Mouse (Mus musculus): ENCODE measurements around the gene Arl16. TPM values are rescaled to one million over a fixed set of nuclear protein-coding genes. Genes with fewer than 3 reads are reported as not detected.

Arl16 gene
- total RNA-seq, 1 experiment from 2014 or later, result 9.4 TPM

DNA sequence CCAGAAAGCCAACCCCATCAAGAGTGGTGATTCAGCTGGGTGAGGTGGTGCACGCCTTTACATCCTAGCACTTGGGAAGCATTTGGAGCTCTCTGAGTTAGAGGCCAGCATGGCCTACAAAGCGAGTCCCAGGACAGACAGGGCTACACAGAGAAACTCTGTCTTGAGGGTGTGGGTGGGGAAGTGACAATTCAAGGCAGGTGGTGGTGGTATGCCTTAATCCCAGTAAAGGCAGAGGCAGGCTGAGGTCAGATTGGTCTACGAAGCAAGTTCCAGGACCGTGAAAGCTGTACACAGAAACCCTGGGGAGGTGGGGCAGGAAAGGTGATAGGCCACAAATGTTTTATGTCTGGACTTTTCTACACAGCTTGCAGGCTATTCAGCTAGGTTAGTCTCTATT is 12.4 kb downstream of the Arl16 start:
- ATAC-seq (replicated peaks; ENCODE audit: low read depth, poor library complexity, severe bottlenecking), result no peak

GRCm38 (mm10) chr11:120453306-120453705 is 14.1 kb downstream of the Arl16 start, which contains the start of gene Pde6g:
Gene Pde6g (minus strand): TSS chr11:120453500.
- no peak for ATAC-seq (replicated peaks; ENCODE audit: low read depth, poor library complexity, severe bottlenecking)

DNA sequence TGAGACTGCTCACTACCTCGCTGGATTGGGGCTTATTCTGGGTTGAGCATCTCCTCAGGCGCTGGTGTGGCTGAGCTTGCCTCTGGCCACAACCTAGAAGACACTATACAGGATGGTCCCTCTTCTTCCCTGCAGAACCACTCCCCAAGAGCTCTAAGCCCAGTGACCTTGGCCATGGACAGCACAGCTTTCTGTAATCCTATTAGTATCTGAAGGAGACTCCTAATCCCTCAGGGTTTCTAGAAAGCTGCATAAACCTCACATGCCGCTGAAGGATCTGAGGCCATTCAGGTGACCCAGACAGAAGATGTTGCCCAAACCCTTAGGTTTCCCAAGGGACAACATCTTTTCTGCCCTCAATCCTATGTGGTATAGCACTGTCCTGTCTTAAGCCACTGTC is 15.2 kb downstream of the Arl16 start:
- ATAC-seq (replicated peaks; ENCODE audit: low read depth, poor library complexity, severe bottlenecking), result no peak

DNA sequence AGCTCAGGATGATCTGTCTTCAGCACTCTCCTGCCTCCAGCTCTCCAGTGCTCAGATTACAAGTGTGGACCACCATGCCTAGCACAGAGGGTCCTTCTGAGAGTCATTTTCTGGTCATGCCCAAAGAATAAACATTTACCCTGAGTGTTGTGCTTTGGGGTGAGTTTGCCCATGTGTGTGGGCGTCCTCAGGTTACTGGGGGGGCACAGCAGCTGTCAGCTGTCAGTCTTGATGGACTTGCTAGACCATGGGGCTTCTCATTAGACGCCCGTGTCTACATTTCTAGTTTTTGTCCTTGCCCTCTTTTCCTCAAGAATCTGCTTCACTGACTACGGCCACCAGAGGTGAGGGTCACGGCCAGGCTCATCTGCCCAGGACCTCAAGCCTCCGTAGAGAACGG is 20.2 kb downstream of the Arl16 start:
- no peak for ATAC-seq (replicated peaks; ENCODE audit: low read depth, poor library complexity, severe bottlenecking)

GRCm38 (mm10) chr11:120445475-120445874 is 21.9 kb downstream of the Arl16 start:
- ATAC-seq (replicated peaks; ENCODE audit: low read depth, poor library complexity, severe bottlenecking), result no peak

- no peak for ATAC-seq (replicated peaks; ENCODE audit: low read depth, poor library complexity, severe bottlenecking)
These were observed 23.3 kb downstream of the Arl16 start for GRCm38 (mm10) chr11:120444106-120444505.

- no peak for ATAC-seq (replicated peaks; ENCODE audit: low read depth, poor library complexity, severe bottlenecking)
These were observed 24.6 kb downstream of the Arl16 start for GRCm38 (mm10) chr11:120442765-120443280.

DNA sequence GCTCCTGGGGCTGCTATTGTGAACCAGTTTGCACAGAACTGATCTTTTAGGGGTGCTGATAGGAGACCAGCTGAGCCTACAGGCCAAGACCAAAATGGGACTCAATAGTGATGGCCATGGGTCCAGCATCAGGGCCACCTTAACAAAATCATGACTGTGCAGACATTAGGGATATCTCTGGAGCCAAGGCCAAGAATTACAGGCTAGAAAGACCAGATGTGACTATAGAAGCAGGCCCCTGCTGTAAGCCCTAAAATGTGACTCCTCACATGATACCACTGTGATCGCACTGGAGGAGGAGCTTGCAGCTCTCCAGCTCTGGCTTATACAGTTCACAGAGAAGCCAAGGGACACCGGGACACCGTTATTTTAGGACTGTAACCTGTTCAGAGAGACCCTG is 25.1 kb downstream of the Arl16 start, which contains the start of gene Tspan10:
Gene Tspan10 (plus strand): TSS at position 301 of the 400 bp plus-strand sequence.
- ATAC-seq (replicated peaks; ENCODE audit: low read depth, poor library complexity, severe bottlenecking), result no peak

GRCm38 (mm10) chr11:120437857-120438385 is 29.5 kb downstream of the Arl16 start:
- no peak for ATAC-seq (replicated peaks; ENCODE audit: low read depth, poor library complexity, severe bottlenecking)

GRCm38 (mm10) chr11:120437152-120437856 is 30.1 kb downstream of the Arl16 start, which contains the start of gene Nploc4:
Gene Nploc4 (minus strand): TSS chr11:120437708.
- ATAC-seq (replicated peaks; ENCODE audit: low read depth, poor library complexity, severe bottlenecking), result peak; percentile 93

GRCm38 (mm10) chr11:120426727-120427126 is 40.7 kb downstream of the Arl16 start:
- ATAC-seq (replicated peaks; ENCODE audit: low read depth, poor library complexity, severe bottlenecking), result no peak

DNA sequence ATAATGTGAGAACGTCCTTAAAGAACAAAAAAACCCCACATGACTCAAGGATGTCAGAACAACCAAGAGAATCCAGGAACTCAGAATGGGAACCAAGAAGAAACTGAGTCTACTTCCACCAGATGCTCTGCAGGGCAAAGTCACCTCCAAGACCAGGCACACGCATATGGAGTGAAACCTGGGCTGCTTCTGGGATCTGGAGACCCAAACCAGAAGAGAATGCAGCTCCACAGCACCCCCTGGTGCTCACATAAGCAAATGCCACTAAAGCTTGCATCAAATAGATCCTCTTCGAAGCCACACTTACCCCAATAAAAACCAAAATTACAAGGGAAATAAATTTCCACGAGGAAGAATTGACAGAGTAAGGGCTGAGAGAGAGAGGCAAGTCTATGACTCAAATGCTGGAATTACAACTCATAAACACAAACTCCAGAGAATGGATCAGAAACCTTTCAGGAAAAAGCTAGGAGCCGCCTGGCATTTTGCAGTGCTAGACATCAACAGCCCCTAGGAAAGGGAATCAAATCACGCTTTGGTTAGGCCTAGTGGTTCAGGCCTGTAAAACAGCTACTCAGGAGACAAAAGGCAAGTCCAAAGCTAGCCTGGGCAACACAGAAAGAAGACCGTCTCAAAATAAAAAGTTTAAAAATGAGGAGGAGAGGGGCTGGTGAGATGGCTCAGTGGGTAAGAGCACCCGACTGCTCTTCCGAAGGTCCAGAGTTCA is 43.7 kb downstream of the Arl16 start:
- ATAC-seq (replicated peaks; ENCODE audit: low read depth, poor library complexity, severe bottlenecking), result peak; percentile 88

GRCm38 (mm10) chr11:120422651-120423568 is 44.5 kb downstream of the Arl16 start:
- ATAC-seq (replicated peaks; ENCODE audit: low read depth, poor library complexity, severe bottlenecking), result no peak

- no peak for ATAC-seq (replicated peaks; ENCODE audit: low read depth, poor library complexity, severe bottlenecking)
These were observed 48.8 kb downstream of the Arl16 start for GRCm38 (mm10) chr11:120418592-120418991.

GRCm38 (mm10) chr11:120417852-120418251 is 49.6 kb downstream of the Arl16 start:
- ATAC-seq (replicated peaks; ENCODE audit: low read depth, poor library complexity, severe bottlenecking), result no peak

Other genes starting within 250 kb of the Arl16 start
- gene Bahcc1, start 234.7 kb downstream of the Arl16 start, total RNA-seq (2017), result 6.1 and 13.2 TPM in 2 replicates
- gene Actg1, start 119.1 kb downstream of the Arl16 start, total RNA-seq (2017), result 857 and 890 TPM in 2 replicates
- not detected in 2 replicates for gene Fscn2, start 106.1 kb downstream of the Arl16 start, total RNA-seq (2017)
- 6.6 and 18.3 TPM in 2 replicates for gene Faap100, start 88.8 kb downstream of the Arl16 start, total RNA-seq (2017)
- 29.8 and 37.9 TPM in 2 replicates for gene Nploc4, start 29.9 kb downstream of the Arl16 start, total RNA-seq (2017)
- gene Tspan10, start 25.0 kb downstream of the Arl16 start, total RNA-seq (2017), result not detected in 2 replicates
- not detected in 2 replicates for gene Pde6g, start 14.1 kb downstream of the Arl16 start, total RNA-seq (2017)
- 6.5 and 13.6 TPM in 2 replicates for gene Oxld1, start 9.5 kb downstream of the Arl16 start, total RNA-seq (2017)
- gene Ccdc137, start 9.5 kb downstream of the Arl16 start, total RNA-seq (2017), result 73.3 and 101 TPM in 2 replicates
- 121 and 140 TPM in 2 replicates for gene Mrpl12, start 17.0 kb upstream of the Arl16 start, total RNA-seq (2017)
- 8.2 and 12.1 TPM in 2 replicates for gene Slc25a10, start 24.2 kb upstream of the Arl16 start, total RNA-seq (2017)
- gene Gcgr, start 63.1 kb upstream of the Arl16 start, total RNA-seq (2017), result not detected in 2 replicates
- 26.5 and 31.0 TPM in 2 replicates for gene Mcrip1, start 82.1 kb upstream of the Arl16 start, total RNA-seq (2017)
- gene Ppp1r27, start 83.5 kb upstream of the Arl16 start, total RNA-seq (2017), result not detected in 2 replicates
- 494 and 545 TPM in 2 replicates for gene P4hb, start 105.6 kb upstream of the Arl16 start, total RNA-seq (2017)
- gene Arhgdia, start 114.0 kb upstream of the Arl16 start, total RNA-seq (2017), result 148 and 170 TPM in 2 replicates
- gene Alyref, start 130.8 kb upstream of the Arl16 start, total RNA-seq (2017), result 248 and 287 TPM in 2 replicates
- 27.2 and 32.1 TPM in 2 replicates for gene Anapc11, start 130.8 kb upstream of the Arl16 start, total RNA-seq (2017)
- gene Npb, start 140.9 kb upstream of the Arl16 start, total RNA-seq (2017), result not detected in 2 replicates
- gene Pcyt2, start 150.3 kb upstream of the Arl16 start, total RNA-seq (2017), result 34.5 and 38.6 TPM in 2 replicates
- 45.8 and 50.4 TPM in 2 replicates for gene Sirt7, start 157.6 kb upstream of the Arl16 start, total RNA-seq (2017)
- gene Mafg, start 166.0 kb upstream of the Arl16 start, total RNA-seq (2017), result 20.3 and 22.1 TPM in 2 replicates
- gene Pycr1, start 176.2 kb upstream of the Arl16 start, total RNA-seq (2017), result 9.9 and 11.7 TPM in 2 replicates
- not detected in 2 replicates for gene Myadml2, start 180.6 kb upstream of the Arl16 start, total RNA-seq (2017)
- gene Notum, start 193.6 kb upstream of the Arl16 start, total RNA-seq (2017), result not detected in 2 replicates
- 31.8 and 44.9 TPM in 2 replicates for gene Aspscr1, start 205.4 kb upstream of the Arl16 start, total RNA-seq (2017)
- gene Cenpx, start 246.1 kb upstream of the Arl16 start, total RNA-seq (2017), result 81.5 and 113 TPM in 2 replicates
- 30.3 and 30.9 TPM in 2 replicates for gene Lrrc45, start 246.3 kb upstream of the Arl16 start, total RNA-seq (2017)